Mouse (Mus musculus): ENCODE results near the gene Slc27a5. TPM values are rescaled to one million over a fixed set of nuclear protein-coding genes. Genes with fewer than 3 reads are reported as not detected.

Slc27a5 gene
- total and polyA plus RNA-seq, 3 experiments: 0.13 TPM; not detected in 2

- H3K36me3 ChIP-seq (ENCODE audit: control insufficient read depth in 1 of 2, insufficient read depth in 2 of 2, low read length in 2 of 2): peaks cover 0 to 6% of the 10 kb centered on the region in 2 experiments; a peak in 2 of 4 replicates
- TF ChIP-seq NRF1 (IDR thresholded peaks at IDR 0.05; ENCODE audit: insufficient read depth, low read depth, low read length, poor library complexity, severe bottlenecking): no peak
- no peak for TF ChIP-seq CTCF (IDR thresholded peaks at IDR 0.05 in 2 of 3, conservative IDR thresholded peaks at IDR 0.05 in 1 of 3; ENCODE audit: control insufficient read depth in 1 of 3, insufficient read depth in 1 of 3, low read depth in 2 of 3, low read length in 3 of 3, poor library complexity in 1 of 3, severe bottlenecking in 1 of 3)
- TF ChIP-seq POLR2AphosphoS5 (IDR thresholded peaks at IDR 0.05; ENCODE audit: borderline replicate concordance, low read depth, low read length): no peak; the same call in 1 of the 2 replicates
- no peak for TF ChIP-seq ZNF384 (IDR thresholded peaks at IDR 0.05; ENCODE audit: low read depth, low read length)
- no peak for TF ChIP-seq KAT2A (conservative IDR thresholded peaks at IDR 0.05; ENCODE audit: low read depth, low read length)
- no peak for TF ChIP-seq RCOR1 (IDR thresholded peaks at IDR 0.05; ENCODE audit: low read depth, low read length)
- TF ChIP-seq GABPA (IDR thresholded peaks at IDR 0.05; ENCODE audit: low read depth, low read length): no peak
- TF ChIP-seq EP300 (IDR thresholded peaks at IDR 0.05; ENCODE audit: low read depth in 1 of 2, low read length in 2 of 2): no peak
- no peak for TF ChIP-seq POLR2A (IDR thresholded peaks at IDR 0.05; ENCODE audit: control insufficient read depth in 1 of 2, insufficient read depth in 1 of 2, low read depth in 1 of 2, low read length in 2 of 2, poor library complexity in 1 of 2)
- TF ChIP-seq MYC (IDR thresholded peaks at IDR 0.05; ENCODE audit: low read depth, low read length): no peak
- TF ChIP-seq TCF12 (IDR thresholded peaks at IDR 0.05; ENCODE audit: low read depth, low read length): no peak
- TF ChIP-seq NELFE (IDR thresholded peaks at IDR 0.05; ENCODE audit: low read depth, low read length): no peak
- no peak for TF ChIP-seq USF1 (IDR thresholded peaks at IDR 0.05; ENCODE audit: low read depth, low read length)
- TF ChIP-seq E2F4 (IDR thresholded peaks at IDR 0.05; ENCODE audit: borderline replicate concordance, low read depth, low read length): no peak
- no peak for TF ChIP-seq JUND (IDR thresholded peaks at IDR 0.05; ENCODE audit: low read depth, low read length)
- TF ChIP-seq TBP (IDR thresholded peaks at IDR 0.05; ENCODE audit: low read depth, low read length): no peak
- no peak overlapping the region for H3K9ac ChIP-seq (ENCODE audit: control insufficient read depth, low read depth, low read length, poor library complexity, severe bottlenecking)
- H3K27me3 ChIP-seq (ENCODE audit: control insufficient read depth in 1 of 2, insufficient read depth in 2 of 2, low read length in 2 of 2): no peaks in the 10 kb centered on the region
- H3K27ac ChIP-seq (ENCODE audit: control insufficient read depth, low read depth, low read length): no peak overlapping the region
- peaks cover 0 to 5% of the 10 kb centered on the region in 2 experiments; a peak in 2 of 4 replicates for H3K4me1 ChIP-seq (ENCODE audit: control insufficient read depth in 1 of 2, insufficient read depth in 2 of 2, low read length in 2 of 2)
- peaks cover 4% of the 10 kb centered on the region; the same call in 1 of the 2 replicates for H3K79me2 ChIP-seq (ENCODE audit: control insufficient read depth, insufficient read depth, low read length, poor library complexity)
- H3K4me3 ChIP-seq (ENCODE audit: control insufficient read depth in 1 of 2, insufficient read depth in 1 of 2, low read depth in 2 of 2, low read length in 2 of 2): no peak overlapping the region
- no peak for DNase-seq (ENCODE audit: low read depth, low spot score)
- no peaks in the 10 kb centered on the region for H3K9me3 ChIP-seq (replicated peaks; ENCODE audit: insufficient read depth, low read length)
Measured at GRCm38 (mm10) chr7:12970906-12971305, 27.1 kb downstream of the Slc27a5 start.

- Histone ChIP-seq H3K27me3 (ENCODE audit: control insufficient read depth in 1 of 2, insufficient read depth in 2 of 2, low read length in 2 of 2) (no peaks in the 10 kb centered on the region), H3K4me1 (ENCODE audit: control insufficient read depth in 1 of 2, insufficient read depth in 2 of 2, low read length in 2 of 2) (peaks cover 2 to 21% of the 10 kb centered on the region in 2 experiments; a peak in 2 of 4 replicates), H3K9me3 (replicated peaks; ENCODE audit: insufficient read depth, low read length) (no peaks in the 10 kb centered on the region), H3K36me3 (ENCODE audit: control insufficient read depth in 1 of 2, insufficient read depth in 2 of 2, low read length in 2 of 2) (peaks cover 0 to 14% of the 10 kb centered on the region in 2 experiments; a peak in 2 of 4 replicates), H3K9ac (ENCODE audit: control insufficient read depth, low read depth, low read length, poor library complexity, severe bottlenecking) (peak overlapping the region; percentile 84), H3K27ac (ENCODE audit: control insufficient read depth, low read depth, low read length) (peak overlapping the region; percentile 83), H3K4me3 (ENCODE audit: control insufficient read depth in 1 of 2, insufficient read depth in 1 of 2, low read depth in 2 of 2, low read length in 2 of 2) (peak overlapping the region; percentile 79 to 84), H3K79me2 (ENCODE audit: control insufficient read depth, insufficient read depth, low read length, poor library complexity) (peaks cover 6% of the 10 kb centered on the region)
- TF ChIP-seq NRF1 (IDR thresholded peaks at IDR 0.05; ENCODE audit: insufficient read depth, low read depth, low read length, poor library complexity, severe bottlenecking) (peak; percentile 37; the same call in 1 of the 2 replicates), CHD1 (IDR thresholded peaks at IDR 0.05; ENCODE audit: low read depth, low read length) (peak; percentile 81; the same call in 1 of the 2 replicates), E2F4 (IDR thresholded peaks at IDR 0.05; ENCODE audit: borderline replicate concordance, low read depth, low read length) (no peak), GATA1 (IDR thresholded peaks at IDR 0.05; ENCODE audit: low read depth, low read length) (no peak), JUND (IDR thresholded peaks at IDR 0.05; ENCODE audit: low read depth, low read length) (peak; percentile 97), MXI1 (IDR thresholded peaks at IDR 0.05; ENCODE audit: low read depth, low read length) (peak; percentile 73), ZNF384 (IDR thresholded peaks at IDR 0.05; ENCODE audit: low read depth, low read length) (no peak), ELF1 (IDR thresholded peaks at IDR 0.05; ENCODE audit: low read depth, low read length) (no peak), GABPA (IDR thresholded peaks at IDR 0.05; ENCODE audit: low read depth, low read length) (no peak), EP300 (IDR thresholded peaks at IDR 0.05; ENCODE audit: low read depth in 1 of 2, low read length in 2 of 2) (no peak), MEF2A (IDR thresholded peaks at IDR 0.05; ENCODE audit: extremely low read depth, insufficient replicate concordance, low read depth, low read length, poor library complexity, severe bottlenecking) (no peak), TBP (IDR thresholded peaks at IDR 0.05; ENCODE audit: low read depth, low read length) (no peak), CHD2 (IDR thresholded peaks at IDR 0.05; ENCODE audit: low read length) (no peak), ZC3H11A (IDR thresholded peaks at IDR 0.05; ENCODE audit: low read depth, low read length) (no peak), POLR2A (IDR thresholded peaks at IDR 0.05; ENCODE audit: control insufficient read depth in 1 of 2, insufficient read depth in 1 of 2, low read depth in 1 of 2, low read length in 2 of 2, poor library complexity in 1 of 2) (no peak), BHLHE40 (IDR thresholded peaks at IDR 0.05; ENCODE audit: borderline replicate concordance, low read depth, low read length) (no peak), ZKSCAN1 (IDR thresholded peaks at IDR 0.05; ENCODE audit: low read depth, low read length) (no peak), USF2 (IDR thresholded peaks at IDR 0.05; ENCODE audit: borderline replicate concordance in 1 of 2, insufficient read depth in 1 of 2, low read depth in 1 of 2, low read length in 2 of 2) (no peak)
- peak; percentile 76 for DNase-seq (ENCODE audit: low read depth, low spot score)
Measured at GRCm38 (mm10) chr7:12966104-12966845, 31.7 kb downstream of the Slc27a5 start.

Data from MEL (cell line).